Mouse (Mus musculus): Measurements from ENCODE around the gene Pex11b. TPM values are rescaled to one million over a fixed set of nuclear protein-coding genes. Genes with fewer than 3 reads are reported as not detected.
A peak's percentile ranks its signal among the peaks of the same experiment; 100 is the strongest.
"Not testable (repeated sequence)": the region's sequence is repeated elsewhere in the genome, so short reads cannot be mapped to it uniquely, and the experiment has no call there.

Gene Pex11b
- polyA plus RNA-seq, 1 experiment from 2014 or later = 52.6 TPM

GRCm38 (mm10) chr3:96617941-96618340 is 17.2 kb upstream of the Pex11b start:
- DNase-seq (ENCODE audit: low spot score) = no peak

DNA sequence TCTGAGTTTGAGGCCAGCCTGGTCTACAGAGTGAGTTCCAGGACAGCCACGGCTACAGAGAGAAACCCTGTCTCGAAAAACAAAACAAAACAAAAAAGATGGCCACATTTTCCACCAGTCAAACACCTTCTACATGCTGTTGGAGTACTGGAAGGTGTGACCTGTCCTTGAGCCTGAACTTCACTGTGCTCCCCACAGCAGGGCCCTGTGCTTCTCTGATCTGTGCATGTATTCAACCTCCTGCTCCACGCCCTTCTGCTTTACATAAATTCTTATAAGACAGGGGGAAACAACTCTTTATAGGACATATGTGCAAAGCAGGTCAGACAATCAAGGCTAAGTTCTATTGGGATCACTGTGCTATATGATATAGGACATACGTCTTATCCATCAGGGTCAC is 12.0 kb upstream of the Pex11b start:
- DNase-seq (ENCODE audit: low spot score) = no peak

DNA sequence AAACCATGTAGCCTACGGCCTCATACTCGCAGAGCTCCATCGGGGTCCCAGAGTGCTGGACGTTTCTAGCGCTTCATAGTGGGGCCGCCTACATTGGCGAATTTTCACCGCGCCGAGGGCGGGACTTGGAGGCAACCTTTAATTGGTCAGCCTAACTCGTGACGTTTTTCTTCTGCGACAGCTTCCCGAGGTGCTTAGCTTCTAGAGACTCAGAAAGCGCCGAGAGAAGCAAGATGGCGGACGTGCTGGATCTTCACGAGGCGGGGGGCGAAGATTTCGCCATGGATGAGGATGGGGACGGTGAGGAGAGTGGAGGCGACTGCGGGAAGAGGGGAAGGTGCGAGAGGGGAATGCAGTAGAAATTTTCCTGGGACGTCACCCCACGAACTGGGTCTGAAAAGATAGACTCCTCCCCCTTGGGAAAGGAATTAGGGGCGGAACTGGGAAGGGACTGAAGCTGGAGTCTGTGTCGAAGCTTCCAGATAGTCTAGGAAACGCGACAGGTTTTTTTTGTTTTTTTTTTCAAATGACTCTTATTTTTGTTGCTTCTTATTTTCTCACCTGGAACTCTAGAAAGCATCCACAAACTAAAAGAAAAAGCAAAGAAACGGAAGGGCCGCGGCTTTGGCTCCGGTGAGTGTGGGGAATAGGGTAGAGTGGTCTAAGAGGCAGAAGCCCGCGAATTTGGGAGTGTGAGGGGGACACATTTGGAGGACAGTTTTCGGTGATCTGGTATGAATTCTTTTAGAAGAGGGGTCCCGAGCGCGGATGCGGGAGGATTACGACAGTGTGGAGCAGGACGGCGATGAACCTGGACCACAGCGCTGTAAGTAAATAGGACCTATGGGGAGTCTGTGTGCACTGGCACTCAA is 5.2 kb upstream of the Pex11b start, which contains the start of gene Rbm8a:
Gene Rbm8a (plus strand): TSS at position 205 of the 872 bp plus-strand sequence.
- DNase-seq (ENCODE audit: low spot score) = peak; percentile 97

DNA sequence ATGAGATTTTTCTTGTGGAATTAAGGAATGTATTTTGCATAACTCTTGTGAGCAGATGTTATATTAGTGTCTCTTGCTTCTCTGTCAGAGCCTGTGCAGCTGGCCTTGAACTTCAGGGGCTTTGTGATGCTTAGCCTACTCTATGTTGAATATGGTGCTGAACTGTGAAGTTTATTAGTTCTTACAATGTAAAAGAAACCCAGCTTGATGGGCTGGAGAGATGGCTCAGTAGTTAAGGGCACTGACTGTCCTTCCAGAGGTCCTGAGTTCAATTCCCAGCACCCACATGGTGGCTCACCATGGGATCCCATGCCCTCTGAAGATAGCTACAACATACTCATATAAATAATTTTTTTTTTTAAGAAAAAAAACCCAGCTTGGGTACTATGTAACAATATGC is 3.1 kb upstream of the Pex11b start:
- no peak for DNase-seq (ENCODE audit: low spot score)

DNA sequence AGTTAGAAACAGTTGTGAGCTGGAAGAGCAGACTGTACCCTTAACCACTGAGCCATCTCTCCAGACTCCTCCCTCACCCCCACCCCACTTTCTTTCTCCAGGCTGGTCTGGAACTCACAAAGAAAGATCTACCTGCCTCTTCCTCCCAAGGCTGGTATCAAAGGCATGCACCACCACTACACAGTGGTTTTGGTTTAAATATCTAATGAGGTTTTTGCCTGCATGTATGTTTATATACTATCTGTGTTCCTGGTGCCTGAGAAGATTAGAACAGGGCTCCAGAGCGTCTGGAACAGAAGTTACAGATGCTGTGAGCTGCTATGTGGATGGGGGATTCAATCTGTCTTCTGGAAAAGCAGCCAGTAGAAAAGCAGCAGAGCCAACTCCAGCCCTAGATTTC is 1.2 kb upstream of the Pex11b start:
- no peak for DNase-seq (ENCODE audit: low spot score)

GRCm38 (mm10) chr3:96635906-96636305 is 730 bp downstream of the Pex11b start:
- DNase-seq (ENCODE audit: low spot score) = peak; percentile 2

DNA sequence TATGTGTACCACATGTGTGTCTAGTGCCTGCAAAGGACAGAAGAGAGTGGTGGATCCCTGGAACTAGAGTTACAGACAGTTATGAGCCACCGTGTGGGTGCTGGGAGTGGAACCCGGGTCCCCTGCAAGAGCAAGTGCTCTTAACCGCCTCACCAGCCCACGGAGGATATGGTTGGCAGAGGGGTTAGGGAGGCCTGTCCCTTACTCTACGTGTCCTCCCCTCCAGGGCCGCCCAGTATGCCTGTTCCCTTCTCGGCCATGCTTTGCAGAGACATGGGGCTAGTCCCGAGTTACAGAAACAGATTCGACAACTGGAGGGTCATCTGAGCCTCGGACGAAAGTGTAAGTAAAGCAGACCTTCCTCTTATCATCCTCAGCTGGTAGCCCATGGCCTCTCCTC is 1.3 kb downstream of the Pex11b start:
- no peak for DNase-seq (ENCODE audit: low spot score)

DNA sequence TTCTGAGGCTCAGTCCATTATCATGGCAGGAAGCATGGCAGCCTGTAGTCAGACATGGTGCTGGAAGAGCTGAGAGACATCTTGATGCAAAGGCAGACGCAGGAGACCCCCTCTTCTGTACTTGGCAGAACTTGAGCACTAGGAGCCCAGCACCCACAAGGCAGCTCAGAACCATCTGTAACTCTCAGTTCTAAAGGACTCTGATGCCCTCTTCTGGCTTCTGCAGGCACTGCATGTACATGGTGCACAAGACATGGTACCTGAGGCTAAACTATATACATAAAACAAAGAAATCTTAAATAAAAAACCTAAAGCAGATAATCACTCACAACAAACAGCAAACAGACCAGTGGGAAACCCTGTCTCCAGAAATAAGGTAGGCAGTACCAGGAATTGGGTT is 4.0 kb downstream of the Pex11b start:
- DNase-seq (ENCODE audit: low spot score) = peak; percentile 70

- no peak for DNase-seq (ENCODE audit: low spot score)
These were observed 10.0 kb downstream of the Pex11b start, which contains the start of gene Itga10 for GRCm38 (mm10) chr3:96645018-96645649. Itga10 (plus strand) TSS chr3:96645584.

DNA sequence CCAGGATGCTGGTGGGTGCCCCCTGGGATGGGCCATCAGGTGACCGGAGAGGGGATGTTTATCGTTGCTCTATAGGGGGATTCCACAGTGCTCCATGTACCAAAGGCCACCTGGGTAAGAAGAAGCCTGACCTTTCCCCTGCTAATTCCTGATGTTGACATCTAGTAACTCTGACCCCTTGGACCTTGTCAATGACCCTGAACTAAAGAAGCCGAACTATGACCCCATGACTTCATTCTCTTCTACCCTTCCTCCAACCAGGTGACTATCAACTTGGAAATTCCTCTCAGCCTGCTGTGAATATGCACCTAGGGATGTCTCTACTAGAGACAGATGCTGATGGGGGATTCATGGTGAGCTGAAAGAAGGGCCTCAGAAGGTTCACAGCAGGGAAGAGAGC is 12.2 kb downstream of the Pex11b start:
- DNase-seq (ENCODE audit: low spot score) = no peak

GRCm38 (mm10) chr3:96660901-96661300 is 25.7 kb downstream of the Pex11b start:
- DNase-seq (ENCODE audit: low spot score) = no peak

DNA sequence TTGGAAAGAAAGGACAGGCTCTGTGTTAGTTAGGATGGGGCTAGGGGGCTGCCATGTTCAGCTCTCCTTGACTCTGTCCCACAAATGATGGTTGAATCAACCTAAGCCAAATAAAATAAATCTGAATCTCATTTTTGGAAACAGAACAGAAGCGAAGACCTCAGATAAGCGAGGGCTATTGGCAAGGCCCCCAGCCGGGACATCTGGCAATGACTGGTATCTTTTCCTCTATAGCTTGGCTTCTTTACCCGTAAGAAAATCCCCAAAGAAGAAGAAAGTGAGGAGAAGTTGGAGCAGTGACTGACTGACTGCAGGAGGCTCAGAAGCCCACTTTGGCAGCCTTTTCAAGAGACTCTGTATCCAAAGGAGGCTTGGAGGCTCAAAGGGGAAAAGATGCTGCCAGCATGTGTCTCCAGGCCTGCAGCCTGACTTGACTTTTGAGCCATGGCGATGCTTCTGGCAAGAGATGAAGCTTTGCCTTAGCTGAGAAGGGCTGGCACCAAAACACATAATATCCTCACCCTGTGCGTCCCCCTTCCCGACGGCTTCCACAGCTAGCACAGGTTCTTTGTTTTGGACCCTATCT is 27.6 kb downstream of the Pex11b start:
- no peak for DNase-seq (ENCODE audit: low spot score)

GRCm38 (mm10) chr3:96663432-96664239 is 28.5 kb downstream of the Pex11b start:
- DNase-seq (ENCODE audit: low spot score) = peak; percentile 84

DNA sequence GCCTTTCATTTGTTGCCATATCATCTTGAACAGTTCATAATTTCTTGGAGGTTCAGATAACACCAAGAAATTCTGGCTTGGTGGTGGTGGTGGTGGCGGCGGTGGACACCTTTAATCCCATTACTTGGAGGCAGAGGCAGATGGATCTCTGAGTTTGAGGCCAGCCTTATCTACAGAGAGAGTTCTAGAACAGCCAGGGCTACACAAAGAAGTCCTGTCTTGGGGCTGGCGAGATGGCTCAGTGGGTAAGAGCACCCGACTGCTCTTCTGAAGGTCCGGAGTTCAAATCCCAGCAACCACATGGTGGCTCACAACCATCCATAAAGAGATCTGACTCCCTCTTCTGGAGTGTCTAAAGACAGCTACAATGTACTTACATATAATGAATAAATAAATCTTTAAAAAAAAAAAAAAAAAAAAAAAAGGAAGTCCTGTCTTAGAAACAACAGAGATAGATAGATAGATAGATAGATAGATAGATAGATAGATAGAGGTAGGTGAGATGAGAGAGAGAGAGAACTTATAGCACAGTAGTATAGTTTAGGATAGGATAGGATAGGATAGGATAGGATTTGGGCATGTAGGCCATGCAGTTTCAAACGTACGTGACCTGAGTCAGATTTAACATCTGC is 30.7 kb downstream of the Pex11b start:
- DNase-seq (ENCODE audit: low spot score) = not testable (repeated sequence)

DNA sequence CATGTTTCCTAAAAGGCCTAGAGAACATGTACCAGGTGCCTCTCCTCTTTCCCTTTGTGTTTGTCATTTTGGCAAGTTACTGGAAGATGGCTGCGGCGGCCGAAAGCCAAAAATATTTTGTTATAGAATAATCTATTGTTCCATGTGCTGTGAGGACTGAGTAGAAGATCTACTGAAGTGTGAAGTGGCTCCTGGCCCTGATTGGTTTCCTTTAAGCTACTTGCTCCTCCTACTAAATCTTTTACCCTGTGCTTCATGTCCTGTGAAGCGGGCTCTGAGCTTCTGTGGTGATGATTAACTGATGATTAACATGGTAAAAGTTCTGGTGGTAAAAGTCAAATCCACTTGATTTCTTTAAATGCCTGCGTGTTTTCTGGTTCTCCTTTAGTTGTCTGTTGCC is 31.7 kb downstream of the Pex11b start:
- no peak for DNase-seq (ENCODE audit: low spot score)

- peak; percentile 41 for DNase-seq (ENCODE audit: low spot score)
These were observed 32.1 kb downstream of the Pex11b start for GRCm38 (mm10) chr3:96667316-96667715.

GRCm38 (mm10) chr3:96668424-96669067 is 33.4 kb downstream of the Pex11b start:
- DNase-seq (ENCODE audit: low spot score) = no peak

GRCm38 (mm10) chr3:96669727-96670468 is 34.7 kb downstream of the Pex11b start, which contains the start of gene Ankrd35:
Ankrd35 (plus strand) TSS chr3:96670131.
- peak; percentile 92 for DNase-seq (ENCODE audit: low spot score)

DNA sequence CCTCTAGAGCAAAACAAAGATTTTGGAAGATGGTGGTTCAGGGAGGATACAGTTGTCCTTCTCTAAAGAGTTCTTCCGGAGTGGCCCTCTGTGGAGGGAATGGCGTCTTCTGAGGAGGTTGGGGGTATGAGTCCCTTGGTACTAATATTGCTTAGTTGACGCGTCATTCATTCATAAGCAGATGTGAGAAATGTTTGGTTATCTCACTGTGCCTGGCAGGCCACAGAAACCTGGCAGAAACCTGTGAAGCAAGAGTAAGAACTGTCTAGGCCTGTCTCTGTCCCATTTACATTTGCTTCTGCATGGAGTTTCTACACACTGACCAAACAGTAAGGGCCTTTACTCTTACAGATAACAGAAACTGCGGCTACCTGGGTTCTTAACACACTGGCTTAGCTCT is 36.3 kb downstream of the Pex11b start:
- DNase-seq (ENCODE audit: low spot score) = no peak

DNA sequence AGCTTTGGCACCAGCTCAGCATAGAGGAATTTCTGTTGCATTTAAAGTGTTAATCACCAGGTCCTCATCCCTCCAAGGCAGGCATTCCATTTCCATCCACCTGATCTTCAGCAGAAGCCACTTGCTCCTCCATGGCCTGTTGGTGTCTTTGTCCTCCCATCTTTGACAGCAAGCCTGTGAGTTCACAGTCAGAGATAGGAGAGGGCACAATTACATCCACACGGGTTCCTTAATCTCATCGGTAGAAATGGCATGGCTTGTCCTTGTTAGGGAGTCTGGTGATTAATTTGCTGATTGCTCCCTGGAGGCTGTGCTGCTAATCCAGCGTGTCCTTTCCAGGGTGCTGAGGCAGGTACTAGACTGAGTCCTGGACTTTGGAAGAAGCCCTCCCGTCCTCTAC is 38.3 kb downstream of the Pex11b start:
- DNase-seq (ENCODE audit: low spot score) = no peak

Data from thymus, postnatal 0 days (tissue).